Mouse (Mus musculus): ENCODE data around the gene Otogl.

Otogl gene

GRCm38 (mm10) chr10:107913013-107913412, 1.1 kb upstream of the Otogl start:
- in situ Hi-C loops (cut with MboI; ENCODE audit: low sequenced_read_pairs): no loop called here

GRCm38 (mm10) chr10:107906453-107906852, 5.5 kb downstream of the Otogl start:
- in situ Hi-C loops (cut with MboI; ENCODE audit: low sequenced_read_pairs): no loop called here

DNA sequence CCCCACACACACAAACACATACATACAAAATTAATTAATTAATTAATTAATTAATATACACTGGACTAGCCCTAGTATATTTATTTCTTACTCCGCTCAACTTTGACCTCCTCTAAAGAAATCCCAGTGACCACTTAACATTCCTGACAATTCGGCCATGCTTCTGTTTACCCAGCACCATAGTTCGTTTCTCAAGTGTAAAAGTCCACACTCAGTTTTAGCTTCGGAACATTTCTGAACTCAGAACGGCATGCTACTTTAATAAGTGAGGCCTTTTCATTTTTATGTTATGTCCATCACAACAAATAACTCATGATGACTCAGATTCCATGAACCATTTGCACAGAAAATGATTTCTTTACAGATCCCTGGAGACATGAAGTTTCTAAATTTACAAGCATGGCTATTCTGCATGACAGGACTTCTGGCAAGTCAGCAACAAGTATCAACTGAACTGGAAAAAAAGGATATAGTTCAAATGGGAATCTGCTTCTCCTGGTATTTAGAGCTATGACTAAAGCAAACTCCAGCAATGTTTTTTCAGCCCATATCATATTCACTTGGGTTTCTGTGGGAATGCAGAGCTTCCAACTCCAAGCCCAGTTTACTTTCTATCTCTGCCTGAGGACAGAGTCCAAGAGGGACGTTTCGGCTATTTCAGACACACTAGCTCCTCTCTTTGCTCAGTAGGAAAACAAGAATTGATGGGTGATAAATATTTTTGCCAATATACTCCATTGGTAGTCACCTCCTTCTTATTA, 6.5 kb downstream of the Otogl start:
- in situ Hi-C loops (cut with MboI; ENCODE audit: low sequenced_read_pairs): no loop called here

GRCm38 (mm10) chr10:107901958-107902357, 10.0 kb downstream of the Otogl start:
- in situ Hi-C loops (cut with MboI; ENCODE audit: low sequenced_read_pairs): no loop called here

DNA sequence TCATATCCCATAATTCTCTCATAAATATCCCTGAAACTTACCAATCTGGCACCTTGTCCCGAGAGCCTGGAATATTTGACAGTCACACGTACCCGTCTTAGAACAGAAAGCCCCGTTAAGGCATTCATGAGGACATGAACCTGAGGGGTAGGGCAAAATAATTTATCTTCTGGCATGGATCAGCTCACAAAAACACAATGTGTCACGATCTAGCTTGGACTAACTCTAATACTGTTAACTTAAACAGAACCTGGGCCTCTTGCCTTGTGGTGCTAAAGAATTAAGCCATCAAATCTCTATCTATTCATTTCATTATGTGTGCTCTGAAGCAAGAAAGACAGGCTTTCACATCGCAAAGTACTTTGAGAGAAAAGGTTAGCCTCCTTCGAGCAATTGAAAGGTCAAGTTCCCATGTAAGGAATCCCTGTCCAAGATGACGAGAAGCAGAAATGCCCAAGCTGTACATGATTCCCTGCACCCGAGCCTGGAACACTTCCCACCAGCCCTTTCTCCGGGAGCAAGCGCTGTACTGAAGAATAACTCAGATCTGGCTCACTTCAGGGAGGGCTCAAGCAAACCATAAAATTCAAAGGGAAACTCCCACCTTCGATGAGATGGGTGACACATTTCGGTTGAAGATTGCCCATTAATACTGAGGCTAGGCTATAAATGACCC, 10.6 kb downstream of the Otogl start:
- in situ Hi-C loops (cut with MboI; ENCODE audit: low sequenced_read_pairs): no loop called here

GRCm38 (mm10) chr10:107899946-107900345, 12.0 kb downstream of the Otogl start:
- in situ Hi-C loops (cut with MboI; ENCODE audit: low sequenced_read_pairs): no loop called here

DNA sequence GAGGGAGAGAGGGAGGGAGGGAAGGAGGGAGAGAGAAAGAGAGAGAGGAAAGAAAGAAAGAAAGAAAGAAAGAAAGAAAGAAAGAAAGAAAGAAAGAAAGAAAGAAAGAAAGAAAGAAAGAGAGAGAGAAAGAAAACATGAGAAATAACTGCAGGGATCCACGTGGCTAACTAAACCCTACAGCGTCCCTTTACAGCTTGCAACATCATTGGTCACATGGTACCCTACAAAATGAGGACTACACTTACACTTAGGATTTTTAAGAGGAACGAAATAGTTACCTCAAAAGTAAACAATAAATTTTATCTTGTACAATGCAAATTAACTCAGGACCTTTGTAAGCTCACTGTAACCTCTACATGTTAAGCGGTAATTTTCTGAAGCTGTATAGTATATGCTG, 15.8 kb downstream of the Otogl start:
- in situ Hi-C loops (cut with MboI; ENCODE audit: low sequenced_read_pairs): no loop called here

- in situ Hi-C loops (cut with MboI; ENCODE audit: low sequenced_read_pairs): no loop called here
These were observed 17.0 kb downstream of the Otogl start for GRCm38 (mm10) chr10:107894663-107895581.

DNA sequence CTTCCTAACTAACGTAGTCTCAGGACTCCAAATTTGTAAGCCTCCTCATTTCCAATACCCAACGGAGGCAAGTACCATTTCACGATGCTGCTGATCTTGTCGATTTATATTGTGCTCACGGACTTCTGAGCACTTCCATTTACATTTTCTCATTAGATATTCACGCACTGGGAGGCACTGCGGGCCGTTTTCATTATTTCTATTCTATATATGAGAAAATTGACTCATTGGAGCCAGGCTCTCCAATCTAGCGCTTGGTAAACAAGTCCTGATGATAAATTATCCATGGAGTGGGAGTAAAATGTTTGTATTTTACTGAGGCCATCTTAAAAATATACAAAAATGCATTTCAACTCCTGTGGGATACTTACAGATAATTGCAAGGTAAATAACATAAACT, 21.5 kb downstream of the Otogl start:
- in situ Hi-C loops (cut with MboI; ENCODE audit: low sequenced_read_pairs): no loop called here

DNA sequence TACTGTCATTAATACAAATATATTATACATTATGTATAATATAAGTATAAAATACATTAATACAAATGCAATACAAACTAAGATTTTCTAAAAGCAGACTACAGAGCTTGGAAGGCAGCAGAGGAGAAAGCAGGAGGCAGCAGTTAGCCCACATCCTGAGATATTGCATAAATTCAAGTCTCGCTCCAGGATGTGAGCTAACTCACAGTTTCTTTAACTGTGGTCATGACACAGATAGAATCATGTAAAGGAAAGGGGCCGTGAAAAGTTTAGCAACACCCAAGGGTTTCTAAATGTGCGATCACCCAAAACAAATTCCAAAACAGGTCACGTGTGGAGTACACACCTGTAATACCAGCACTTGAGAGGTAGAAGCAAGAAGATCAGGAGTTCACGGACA, 39.4 kb downstream of the Otogl start:
- in situ Hi-C loops (cut with MboI; ENCODE audit: low sequenced_read_pairs): no loop called here

DNA sequence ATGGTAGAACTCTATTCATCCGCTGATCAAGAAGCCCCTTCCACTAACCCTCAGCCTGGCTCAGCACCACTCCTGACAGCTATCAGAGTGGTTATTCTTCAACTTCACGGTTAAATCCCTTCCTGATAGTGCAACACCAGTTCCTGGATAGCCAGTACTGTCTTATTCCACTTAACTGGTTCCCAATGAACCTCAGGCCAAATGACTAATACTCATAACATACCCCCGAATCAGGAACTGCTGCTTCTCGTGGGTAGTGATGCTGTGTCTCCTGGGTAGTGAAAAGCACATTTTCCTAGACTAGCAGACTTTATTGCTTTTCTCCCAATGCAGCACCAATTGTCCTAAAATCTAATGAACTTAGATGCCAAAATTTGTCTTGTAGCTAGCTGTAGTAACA, 39.8 kb downstream of the Otogl start:
- in situ Hi-C loops (cut with MboI; ENCODE audit: low sequenced_read_pairs): no loop called here

DNA sequence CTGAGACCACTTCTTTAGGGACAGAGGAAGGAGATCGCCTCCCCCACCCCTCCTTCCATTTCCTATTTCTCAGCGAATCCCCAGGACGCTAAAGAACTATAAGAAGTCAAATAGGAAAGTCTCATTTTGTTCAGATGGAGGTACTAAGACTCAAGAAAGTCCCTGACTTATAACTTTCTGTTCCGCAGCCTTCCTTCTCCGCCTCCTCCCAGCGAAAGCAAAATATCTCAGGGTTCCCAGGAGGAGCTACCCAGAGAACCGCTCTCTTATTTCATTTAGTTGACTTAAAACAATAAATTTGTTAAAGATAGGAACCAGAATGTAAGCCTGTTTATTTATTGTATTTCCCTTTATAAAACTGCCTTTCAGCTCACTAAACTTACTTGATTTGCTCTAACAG, 41.4 kb downstream of the Otogl start:
- in situ Hi-C loops (cut with MboI; ENCODE audit: low sequenced_read_pairs): no loop called here

DNA sequence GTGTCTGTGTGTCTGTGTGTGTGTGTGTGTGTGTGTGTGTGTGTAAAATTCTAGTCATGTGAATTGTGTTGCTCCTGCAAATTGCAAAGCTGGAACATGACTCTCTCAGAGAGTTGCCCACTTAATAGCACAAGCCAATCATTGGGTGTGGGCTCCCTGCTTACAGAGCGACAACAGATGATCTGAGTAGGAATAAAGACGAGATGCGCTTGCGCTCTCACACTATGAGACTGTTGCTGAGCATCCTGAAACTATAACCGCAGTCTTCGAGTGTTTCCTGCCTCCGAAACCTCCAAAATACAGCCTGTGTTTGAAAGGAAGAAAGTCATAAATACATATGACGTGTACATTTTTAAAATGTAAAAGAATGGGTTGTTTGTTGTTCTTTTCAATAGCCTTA, 43.0 kb downstream of the Otogl start:
- in situ Hi-C loops (cut with MboI; ENCODE audit: low sequenced_read_pairs): no loop called here

DNA sequence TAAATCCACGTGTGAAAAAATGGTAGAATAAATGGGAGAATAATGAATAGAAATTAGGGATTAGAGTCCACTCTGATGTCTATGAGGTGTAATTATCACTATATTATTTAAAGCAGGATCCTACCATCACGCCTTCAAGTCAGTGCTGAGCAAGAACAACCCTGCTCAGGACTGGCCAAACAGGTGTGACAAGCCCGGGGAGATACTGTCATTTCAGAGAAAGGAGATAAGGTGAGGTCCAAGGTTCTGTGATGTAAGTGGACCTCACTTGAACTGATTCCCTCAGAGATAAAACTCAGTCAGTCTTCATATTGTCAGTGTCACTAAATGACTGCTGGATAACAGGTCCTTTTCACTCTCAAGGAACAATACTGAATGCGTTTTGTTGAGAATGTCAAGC, 44.5 kb downstream of the Otogl start:
- in situ Hi-C loops (cut with MboI; ENCODE audit: low sequenced_read_pairs): no loop called here

- in situ Hi-C loops (cut with MboI; ENCODE audit: low sequenced_read_pairs): no loop called here
These were observed 51.6 kb downstream of the Otogl start for GRCm38 (mm10) chr10:107860235-107860917.

- in situ Hi-C loops (cut with MboI; ENCODE audit: low sequenced_read_pairs): no loop called here
These were observed 52.7 kb downstream of the Otogl start for GRCm38 (mm10) chr10:107859220-107859619.

DNA sequence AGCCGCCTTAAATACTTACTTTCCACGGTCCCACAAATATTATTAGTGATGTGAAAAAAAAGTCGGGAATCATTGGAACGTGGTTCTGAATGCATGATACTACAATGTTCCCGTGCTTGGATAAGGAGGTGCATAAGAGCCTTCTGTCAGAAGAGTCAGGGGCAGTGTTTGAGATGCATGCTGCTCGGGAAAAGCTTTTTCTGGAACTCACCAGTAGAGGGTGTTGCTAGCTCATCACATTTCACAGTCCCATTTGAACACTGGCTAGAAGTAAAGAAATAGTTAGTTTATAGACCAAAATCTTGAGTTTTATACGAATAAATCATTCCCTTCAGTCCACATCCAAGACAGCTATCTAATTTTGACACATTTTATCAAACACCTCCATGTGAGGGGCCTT, 53.2 kb downstream of the Otogl start:
- in situ Hi-C loops (cut with MboI; ENCODE audit: low sequenced_read_pairs): no loop called here

DNA sequence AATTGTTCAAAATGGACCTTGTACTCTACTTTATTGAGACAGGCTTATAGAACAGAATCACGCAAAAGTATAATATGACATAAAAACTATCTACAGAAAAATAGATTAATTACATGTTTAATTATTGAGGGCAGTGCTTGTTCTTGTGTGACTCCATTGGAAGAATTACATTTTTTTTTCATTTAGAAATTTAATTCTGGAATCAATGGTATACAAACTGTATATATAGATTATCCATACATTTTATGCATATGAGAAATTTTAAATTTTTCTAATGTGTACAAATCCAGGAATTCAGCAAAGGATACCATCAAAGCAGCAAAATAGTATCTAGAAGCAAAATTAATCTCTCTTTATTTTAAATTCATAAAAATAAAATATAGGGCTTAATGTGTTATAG, 67.0 kb downstream of the Otogl start:
- in situ Hi-C loops (cut with MboI; ENCODE audit: low sequenced_read_pairs): no loop called here

GRCm38 (mm10) chr10:107834452-107835239, 77.3 kb downstream of the Otogl start:
- in situ Hi-C loops (cut with MboI; ENCODE audit: low sequenced_read_pairs): no loop called here

DNA sequence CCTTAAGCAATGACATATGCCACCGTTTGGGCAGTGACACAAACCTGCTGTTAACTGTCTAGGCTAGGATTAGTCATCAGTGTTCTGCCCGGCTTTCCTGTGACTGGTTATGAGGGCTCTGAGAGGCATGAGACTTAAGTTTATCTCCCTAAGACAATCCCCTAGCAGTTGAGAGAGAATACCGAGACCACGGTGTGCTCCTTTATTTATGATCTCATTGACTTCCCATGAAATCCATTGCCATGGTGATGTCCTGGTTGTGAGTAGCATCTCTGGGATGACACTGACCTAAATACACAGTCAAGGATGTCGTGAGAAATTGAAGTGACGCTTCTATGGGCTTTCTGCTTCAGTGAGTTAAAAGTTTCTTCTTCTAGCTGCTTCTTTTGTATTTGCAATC, 82.8 kb downstream of the Otogl start:
- in situ Hi-C loops (cut with MboI; ENCODE audit: low sequenced_read_pairs): no loop called here

Measured in CH12F3 (cell line).